Mouse (Mus musculus) Patski (cell line): Measurements from ENCODE around the gene Naa38. TPM values are rescaled to one million over a fixed set of nuclear protein-coding genes. Genes with fewer than 3 reads are reported as not detected.

ENCODE experiments used
- ATAC-seq: fragments of 100-300 bp; one replicate; pipeline ENCODE4 v1.8.0; 2021
- CTCF ChIA-PET: fragments of 350-600 bp; sonication (Branson Sonifier 250); formaldehyde crosslinking; loops from one replicate; lab custom pipeline; 2022; ENCODE audit warnings: inconsistent platforms; lab: Charles Lee
- POLR2A ChIA-PET: fragments of 350-600 bp; sonication (Branson Sonifier 250); formaldehyde crosslinking; loops from one replicate; lab custom pipeline; 2022; ENCODE audit warnings: antibody characterized with exemption, inconsistent platforms; lab: Charles Lee
- DNase-seq: peaks from one replicate; pipeline ENCODE4 v3.0.0-alpha.2; 2011; ENCODE audit warnings: low read depth, low spot score
- H3K27me3 ChIP-seq: fragments of 371-371 bp; one replicate; pipeline ENCODE4 v1.5.1; 2021
- CTCF ChIP-seq: fragments of 100-300 bp; IDR thresholded peaks from one replicate; pipeline ENCODE4 v1.5.1; 2021
- in situ Hi-C: fragments of 300-500 bp; cut with MboI; formaldehyde crosslinking; loops from 3 replicates; pipeline ENCODE4 v1.11.1; 2018; ENCODE audit warnings: low pct_unique_long_range_greater_than_20kb, mixed read lengths
- polyA plus RNA-seq: library from polyadenylated mRNA; unstranded; gene quantifications from one replicate; pipeline ENCODE4 v1.2.3, GENCODE M21; 2021

The Naa38 gene
- polyA plus RNA-seq, 1 experiment from 2014 or later: 128 TPM

DNA sequence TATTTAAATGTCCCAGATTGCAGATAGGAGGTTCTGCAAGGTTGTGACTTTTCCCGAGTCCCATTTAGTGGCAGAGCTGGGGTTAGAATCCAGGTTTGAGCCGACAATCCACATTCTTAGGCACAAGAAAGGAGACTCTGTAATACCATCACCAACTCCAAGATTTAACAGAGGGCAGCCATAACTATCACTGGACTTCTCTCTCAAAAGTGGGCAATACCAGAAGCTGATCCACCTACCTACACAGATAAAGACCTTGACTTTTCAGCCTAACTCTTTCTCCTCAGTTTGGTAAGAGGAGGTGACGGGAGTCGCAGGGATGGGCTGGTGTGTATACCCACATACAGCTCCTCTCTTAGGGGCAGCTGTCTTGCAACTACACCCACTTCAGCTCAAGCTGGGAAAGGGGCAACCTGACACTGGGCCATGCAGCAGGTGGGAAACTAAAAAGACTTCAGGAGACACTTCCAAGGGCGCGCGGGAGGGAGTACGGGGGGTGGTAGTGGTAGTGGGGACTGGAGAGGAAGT lies 21.7 kb downstream of the Naa38 start:
- ATAC-seq (no peak), DNase-seq (no peak)
- no peak for TF ChIP-seq CTCF
- ChIA-PET POLR2A (interaction anchor here (0.6 to 2.6 kb wide), 6 partner anchors 8 to 272 kb away, joined by 3 to 34 read pairs (median 6); partner anchors contain the start of genes Cyb5d1 and Naa38), CTCF (interaction anchor here (0.7 to 1.5 kb wide), 4 partner anchors 8 to 160 kb away, joined by 3 to 4 read pairs (median 3); no protein-coding TSS in a partner anchor)
- H3K27me3 ChIP-seq: peaks cover 7% of the 10 kb centered on the region
- in situ Hi-C loops: loop anchor here (25.0 kb wide), 1 partner anchor 570 kb away; the partner anchor contains the start of genes Ctdnep1, Elp5, Gabarap and Phf23

DNA sequence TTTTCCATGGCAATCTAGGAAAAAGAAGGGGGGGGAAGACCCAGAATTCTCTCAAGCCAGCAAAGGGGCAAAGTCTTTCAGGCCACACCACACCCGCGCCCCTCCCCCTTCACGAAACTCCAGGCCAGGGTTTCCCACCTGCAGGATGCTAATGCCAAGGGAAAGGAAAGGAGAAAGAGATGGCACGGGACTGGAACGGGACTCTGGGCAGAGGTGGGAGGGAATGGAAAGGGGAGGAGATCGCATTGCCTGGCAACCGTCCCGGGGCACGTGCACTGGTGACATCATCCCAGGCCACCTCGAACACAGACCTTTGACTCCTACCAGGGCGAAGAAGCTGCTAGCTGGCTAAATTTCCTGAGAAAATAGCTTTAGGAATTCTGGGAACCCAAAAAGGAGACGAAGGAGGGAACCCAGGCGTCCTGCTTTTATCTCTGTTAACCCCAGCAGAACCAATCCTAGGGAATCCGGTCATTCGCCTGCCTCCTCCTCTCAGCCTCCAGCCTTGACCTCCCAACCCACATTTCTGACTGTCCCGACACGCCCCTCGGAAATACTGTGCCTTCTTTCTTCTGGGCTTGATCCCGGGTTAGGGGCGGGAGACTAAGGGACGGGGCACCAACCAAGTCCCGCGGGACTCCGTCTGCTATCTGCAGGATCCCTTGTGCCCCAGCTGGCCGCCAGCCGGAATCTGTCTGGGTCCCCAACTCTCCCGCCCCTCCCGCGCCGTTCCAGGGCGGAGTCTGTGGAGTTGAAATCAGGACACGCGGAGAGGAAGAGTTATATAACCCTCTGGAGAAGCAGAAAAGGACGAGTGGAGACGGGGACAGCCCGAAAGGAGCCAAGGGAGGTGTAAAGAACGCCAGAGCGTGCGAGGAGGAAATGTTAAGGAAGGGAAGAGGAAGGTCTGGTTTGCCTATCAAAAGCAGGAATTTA lies 22.4 kb downstream of the Naa38 start:
- in situ Hi-C loops: loop anchor here (25.0 kb wide), 1 partner anchor 570 kb away; the partner anchor contains the start of genes Ctdnep1, Elp5, Gabarap and Phf23
- DNase-seq: peak; percentile 93
- ChIA-PET CTCF (interaction anchor here (1.3 to 2.5 kb wide), 3 partner anchors 7 to 161 kb away, joined by 3 to 9 read pairs (median 4); no protein-coding TSS in a partner anchor), POLR2A (interaction anchor here (0.9 to 2.6 kb wide), 5 partner anchors 9 to 23 kb away, joined by 3 to 34 read pairs (median 5); partner anchors contain the start of genes Cyb5d1 and Naa38)
- peaks cover 7% of the 10 kb centered on the region for H3K27me3 ChIP-seq
- TF ChIP-seq CTCF: no peak
- ATAC-seq: peak; percentile 27

DNA sequence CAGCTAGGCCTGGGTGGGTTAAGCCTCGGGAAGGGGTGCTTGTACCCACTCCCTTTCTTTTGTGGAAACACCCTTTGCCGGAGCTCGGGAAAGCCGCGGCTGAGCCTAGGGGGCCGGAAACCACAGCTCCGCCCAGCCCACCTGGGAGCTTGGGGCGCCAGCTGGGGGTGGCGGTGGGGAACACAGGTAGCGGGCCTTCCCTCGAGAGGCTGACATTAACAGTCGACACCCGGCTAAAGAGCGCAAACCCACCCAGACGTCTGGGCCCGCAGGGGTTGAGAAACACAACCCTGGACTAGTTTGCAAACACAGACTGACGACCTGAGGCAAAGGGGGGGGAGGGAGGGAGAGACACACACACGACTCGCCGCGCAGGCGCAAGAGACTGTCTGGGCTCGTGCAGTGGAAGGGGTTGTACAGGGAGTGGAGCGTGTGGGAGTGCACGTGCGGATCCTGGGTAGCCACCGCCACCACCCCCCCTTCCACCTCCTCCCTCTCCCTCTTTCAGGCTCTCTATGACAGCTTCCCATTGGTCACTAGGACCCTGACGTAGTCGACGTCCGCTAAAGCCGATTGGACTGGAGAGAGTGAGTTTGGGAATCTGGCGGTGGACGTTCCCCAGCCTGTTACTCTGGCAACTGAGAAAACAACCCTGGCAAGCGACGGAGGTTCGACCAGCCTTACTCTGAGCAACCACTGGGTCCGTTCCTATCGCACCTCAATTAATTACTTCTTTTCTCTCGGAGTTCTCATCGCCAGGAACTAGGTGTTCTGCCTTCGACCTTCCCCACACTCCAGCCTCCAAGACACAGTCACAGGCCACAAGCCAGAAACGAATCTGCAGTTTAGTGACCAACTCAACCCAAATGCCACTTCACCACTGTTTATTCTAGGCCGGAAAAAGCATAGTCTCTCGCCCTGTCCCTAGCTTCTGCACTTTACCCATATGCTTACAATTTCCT lies 23.5 kb downstream of the Naa38 start:
- ATAC-seq (peak; percentile 46), DNase-seq (no peak)
- ChIA-PET POLR2A (interaction anchor here (0.6 to 2.6 kb wide), 5 partner anchors 9 to 158 kb away, joined by 3 to 34 read pairs (median 4); no protein-coding TSS in a partner anchor), CTCF (interaction anchor here (1.8 to 2.5 kb wide), 2 partner anchors 8 to 95 kb away, joined by 4 to 9 read pairs; no protein-coding TSS in a partner anchor)
- in situ Hi-C loops: loop anchor here (25.0 kb wide), 1 partner anchor 569 kb away; the partner anchor contains the start of genes Ctdnep1, Elp5, Gabarap and Phf23
- TF ChIP-seq CTCF: no peak
- H3K27me3 ChIP-seq: peaks cover 10% of the 10 kb centered on the region

DNA sequence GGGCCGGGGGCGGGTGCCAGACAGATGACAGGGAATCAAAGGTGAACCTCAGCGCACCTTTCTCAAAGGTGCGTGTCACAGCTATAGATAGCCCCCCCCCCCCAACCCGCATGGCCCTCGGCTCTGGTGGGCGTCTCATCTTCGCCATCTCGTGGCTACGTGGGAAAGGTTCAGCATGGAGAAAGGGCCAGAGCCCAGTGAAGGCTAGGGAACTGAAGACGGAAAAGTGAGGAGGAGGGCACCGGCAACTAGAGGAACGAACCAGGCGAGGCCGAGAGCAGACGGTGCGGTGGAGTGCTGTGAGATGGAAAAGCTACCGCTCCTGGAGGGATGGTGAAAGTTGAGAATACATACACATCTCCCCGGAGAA lies 24.1 kb downstream of the Naa38 start:
- in situ Hi-C loops: loop anchor here (25.0 kb wide), 1 partner anchor 568 kb away; the partner anchor contains the start of genes Ctdnep1, Elp5, Gabarap and Phf23

DNA sequence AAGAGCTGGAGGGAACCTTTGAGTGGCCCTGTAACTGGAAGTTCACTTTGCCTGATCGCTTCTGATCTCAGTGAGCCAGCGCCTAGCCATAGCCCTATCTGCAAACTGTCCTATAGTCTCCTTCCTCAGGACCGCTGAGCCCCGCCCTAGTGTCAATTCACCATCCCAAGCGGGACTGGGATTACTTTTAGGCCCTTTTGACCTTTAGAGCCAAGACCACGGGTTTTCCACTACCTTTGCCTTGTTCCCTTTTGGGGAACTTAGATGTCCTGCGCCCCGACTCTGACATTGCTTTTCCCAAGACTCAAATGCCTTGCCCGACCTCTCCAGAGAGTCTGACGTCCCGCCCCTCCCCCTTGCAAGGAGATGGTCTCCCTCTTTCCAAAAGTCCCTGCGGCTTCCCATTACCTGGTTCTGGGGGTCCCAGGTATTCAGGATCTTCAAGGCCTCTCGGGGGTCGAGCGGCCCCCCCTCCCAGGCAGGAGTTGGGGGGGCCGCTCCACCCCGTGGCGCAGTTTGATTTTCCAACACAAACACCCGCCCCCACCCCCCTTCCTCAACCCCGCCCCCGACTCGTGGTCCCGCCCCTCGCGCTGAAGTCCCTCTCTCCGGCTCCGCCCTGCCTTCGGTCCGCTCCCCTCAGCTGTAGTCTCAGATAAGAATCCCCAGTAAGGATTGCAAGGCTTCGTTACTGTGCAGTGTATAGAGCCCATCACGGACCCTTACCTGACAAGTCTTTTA lies 24.7 kb downstream of the Naa38 start:
- DNase-seq (no peak), ATAC-seq (no peak)
- POLR2A ChIA-PET: interaction anchor here (0.7 to 2.6 kb wide), 3 partner anchors 11 to 25 kb away, joined by 3 to 34 read pairs (median 4); partner anchors contain the start of genes Cyb5d1 and Naa38
- H3K27me3 ChIP-seq: peaks cover 10% of the 10 kb centered on the region
- in situ Hi-C loops: loop anchor here (25.0 kb wide), 1 partner anchor 567 kb away; the partner anchor contains the start of genes Ctdnep1, Elp5, Gabarap and Phf23
- no peak for TF ChIP-seq CTCF
- CTCF ChIA-PET: interaction anchor here (1.8 to 2.5 kb wide), 2 partner anchors 10 to 94 kb away, joined by 4 to 9 read pairs; no protein-coding TSS in a partner anchor

More for the DNA sequence above, 24.1 kb downstream of the Naa38 start:
- ChIA-PET CTCF (interaction anchor here (1.8 to 2.5 kb wide), 2 partner anchors 9 to 94 kb away, joined by 4 to 9 read pairs; no protein-coding TSS in a partner anchor), POLR2A (interaction anchor here (0.6 to 2.6 kb wide), 4 partner anchors 10 to 93 kb away, joined by 3 to 34 read pairs (median 4); partner anchors contain the start of genes Cyb5d1 and Naa38)
- DNase-seq (no peak), ATAC-seq (no peak)
- no peak for TF ChIP-seq CTCF
- peaks cover 10% of the 10 kb centered on the region for H3K27me3 ChIP-seq

DNA sequence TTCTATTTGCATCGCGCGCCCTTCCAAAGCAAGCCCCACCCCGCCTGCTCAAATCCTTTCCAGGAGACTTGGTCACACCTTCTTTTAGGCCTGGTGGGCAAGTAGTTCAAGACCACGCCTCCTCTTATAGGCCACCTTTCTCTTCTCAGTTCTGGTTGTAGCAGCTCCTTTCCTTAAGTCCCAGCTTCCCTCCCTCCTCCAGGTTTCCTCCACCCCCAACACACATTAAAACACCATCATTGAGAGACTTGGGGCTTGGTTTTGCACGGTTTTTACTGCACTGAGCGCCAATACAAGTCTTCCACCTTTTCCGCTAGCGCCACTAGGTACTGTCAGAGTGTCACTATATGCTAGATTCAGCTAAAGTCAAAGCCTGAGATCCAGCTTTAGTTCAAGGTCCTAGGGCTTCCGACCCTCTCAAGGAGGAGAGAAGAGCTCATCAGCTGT lies 25.3 kb downstream of the Naa38 start:
- DNase-seq (no peak), ATAC-seq (no peak)
- in situ Hi-C loops: loop anchor here (25.0 kb wide), 1 partner anchor 567 kb away; the partner anchor contains the start of genes Ctdnep1, Elp5, Gabarap and Phf23
- CTCF ChIA-PET: interaction anchor here (1.8 to 2.5 kb wide), 2 partner anchors 10 to 93 kb away, joined by 4 to 9 read pairs; no protein-coding TSS in a partner anchor
- TF ChIP-seq CTCF: no peak
- H3K27me3 ChIP-seq: peaks cover 10% of the 10 kb centered on the region
- POLR2A ChIA-PET: no interaction called here

DNA sequence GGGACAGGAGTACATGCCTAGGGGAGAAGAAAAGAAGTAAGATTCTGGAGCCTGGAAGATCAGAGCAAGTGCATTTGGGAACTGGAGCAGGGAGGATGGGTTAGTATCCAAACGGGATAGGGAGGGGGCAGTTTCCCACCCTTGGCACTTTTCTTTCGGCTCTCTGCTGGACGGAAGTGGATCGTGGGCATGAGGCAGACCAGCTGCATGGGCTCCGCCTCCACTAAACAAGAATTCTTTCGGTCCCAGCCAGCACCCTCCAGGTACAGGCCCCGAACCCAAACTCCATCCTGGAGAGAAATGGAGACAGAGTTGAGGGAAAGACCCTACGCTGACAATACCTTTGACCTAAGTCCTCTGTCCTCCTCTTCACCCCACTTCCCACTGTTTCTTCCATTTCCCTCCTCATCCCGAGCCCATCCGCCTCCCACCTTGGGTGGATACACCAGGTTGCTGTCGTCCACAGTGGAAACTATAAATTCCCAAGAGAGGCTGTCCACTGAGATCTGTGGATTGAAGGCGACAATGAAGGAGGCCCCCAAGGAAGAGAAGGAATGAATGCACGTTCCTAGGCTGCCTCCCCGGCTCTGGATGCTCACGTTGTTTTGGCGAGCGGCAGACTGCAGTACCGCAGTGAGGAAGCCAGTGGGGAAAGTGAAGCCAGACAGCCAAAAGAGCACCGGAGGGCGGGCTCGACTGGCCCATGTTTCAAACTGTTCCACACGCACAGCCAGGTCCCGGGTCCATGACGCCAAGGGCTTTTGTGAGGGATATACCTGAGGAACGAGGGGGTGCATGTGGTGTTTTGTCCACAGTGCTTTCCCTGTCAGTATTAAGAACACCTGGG lies 26.1 kb downstream of the Naa38 start:
- ChIA-PET POLR2A (no interaction called here), CTCF (interaction anchor here (1.8 kb wide), 1 partner anchor 92 kb away, joined by 4 read pairs; no protein-coding TSS in a partner anchor)
- in situ Hi-C loops: loop anchor here (25.0 kb wide), 1 partner anchor 566 kb away; the partner anchor contains the start of genes Ctdnep1, Elp5, Gabarap and Phf23
- H3K27me3 ChIP-seq: peaks cover 10% of the 10 kb centered on the region
- TF ChIP-seq CTCF: no peak
- no peak for ATAC-seq
- no peak for DNase-seq
